Mouse (Mus musculus) limb, embryonic 11.5 days (tissue): ENCODE results near the gene Draxin. TPM values are rescaled to one million over a fixed set of nuclear protein-coding genes. Genes with fewer than 3 reads are reported as not detected.

Experiments
- ATAC-seq: fragments of 200-750 bp; cut with Nextera tagmentation; 2 replicates; pipeline ENCODE4 v1.8.0; 2017; ENCODE audit warnings: low read depth; ENCODE audit not compliant: insufficient number of reproducible peaks, low FRiP score, low TSS enrichment
- DNase-seq: peaks from one replicate; pipeline ENCODE4 v3.0.0-alpha.2; 2015; ENCODE audit warnings: low spot score
- H3K27ac ChIP-seq: fragments of 300-500 bp; sonication (generic); replicated peaks from 2 replicates; pipeline ENCODE4 v1.5.1; 2014; ENCODE audit warnings: low read depth, mild to moderate bottlenecking, low read length
- H3K27me3 ChIP-seq: fragments of 300-500 bp; sonication (generic); 2 replicates; pipeline ENCODE4 v1.6.1; 2014; ENCODE audit warnings: mild to moderate bottlenecking, low read length, mixed read lengths; ENCODE audit not compliant: control insufficient read depth, insufficient read depth
- H3K36me3 ChIP-seq: fragments of 300-500 bp; sonication (generic); 2 replicates; pipeline ENCODE4 v1.6.1; 2014; ENCODE audit warnings: mild to moderate bottlenecking, low read length, moderate library complexity, mixed read lengths; ENCODE audit not compliant: control insufficient read depth, insufficient read depth
- H3K4me1 ChIP-seq: fragments of 300-500 bp; sonication (generic); 2 replicates; pipeline ENCODE4 v1.6.1; 2014; ENCODE audit warnings: low read length, mixed read lengths; ENCODE audit not compliant: control insufficient read depth, insufficient read depth
- H3K4me2 ChIP-seq: fragments of 300-500 bp; sonication (generic); 2 replicates; pipeline ENCODE4 v1.6.1; 2014; ENCODE audit warnings: low read depth, mild to moderate bottlenecking, moderate library complexity; ENCODE audit not compliant: severe bottlenecking
- H3K4me3 ChIP-seq: fragments of 300-500 bp; sonication (generic); 2 replicates; pipeline ENCODE4 v1.5.1; 2014; ENCODE audit warnings: low read depth, low read length
- H3K9ac ChIP-seq: fragments of 300-500 bp; sonication (generic); 2 replicates; pipeline ENCODE4 v1.6.1; 2014; ENCODE audit warnings: mild to moderate bottlenecking, low read length
- H3K9me3 ChIP-seq: fragments of 300-500 bp; sonication (generic); 2 replicates; pipeline ENCODE4 v1.6.1; 2016; ENCODE audit warnings: low read length; ENCODE audit not compliant: control insufficient read depth
- WGBS: fragments of 180-500 bp; shearing (Covaris S2); extraction: QIAGEN DNeasy Blood & Tissue Kit; methylation state at CpG from one replicate; pipeline ENCODE4 v1.1.7; 2014; 5-methylcytosine and 5-hydroxymethylcytosine counted together
- polyA plus RNA-seq: library from polyadenylated mRNA; unstranded; fragments of >200 nt; fragmentation: Nextera tagmentation; extraction: Ambion mirVana; gene quantifications from 2 replicates; pipeline ENCODE4 v1.2.1, GENCODE M21; 2014

Draxin gene
- polyA plus RNA-seq, 1 experiment from 2014 or later = 2.5 TPM

GRCm38 (mm10) chr4:148158436-148159348, 28.2 kb upstream of the Draxin start:
- Histone ChIP-seq H3K4me2 (peak overlapping the region; percentile 96), H3K9ac (peak overlapping the region; percentile 51), H3K36me3 (no peaks in the 10 kb centered on the region), H3K4me1 (peaks cover 9% of the 10 kb centered on the region), H3K27me3 (peaks cover 40% of the 10 kb centered on the region), H3K9me3 (no peaks in the 10 kb centered on the region), H3K4me3 (peak overlapping the region; percentile 54), H3K27ac (no peak overlapping the region)
- WGBS = 30% methylated on average over 27 of the region's 27 CpGs
- peak; percentile 40 for DNase-seq
- ATAC-seq = no peak

GRCm38 (mm10) chr4:148154982-148155381, 24.5 kb upstream of the Draxin start:
- H3K36me3 ChIP-seq = no peaks in the 10 kb centered on the region
- DNase-seq (peak; percentile 65), ATAC-seq (no peak)
- WGBS = 65% methylated on average over 3 of the region's 3 CpGs
- no peak overlapping the region for H3K27ac ChIP-seq
- no peak overlapping the region for H3K4me2 ChIP-seq
- H3K9me3 ChIP-seq = no peaks in the 10 kb centered on the region
- peaks cover 11% of the 10 kb centered on the region for H3K4me1 ChIP-seq
- H3K4me3 ChIP-seq = no peak overlapping the region
- H3K9ac ChIP-seq = no peak overlapping the region
- H3K27me3 ChIP-seq = 0 out of 2 replicates have a peak, but pooled peaks cover 5% of the 10 kb centered on the region

DNA sequence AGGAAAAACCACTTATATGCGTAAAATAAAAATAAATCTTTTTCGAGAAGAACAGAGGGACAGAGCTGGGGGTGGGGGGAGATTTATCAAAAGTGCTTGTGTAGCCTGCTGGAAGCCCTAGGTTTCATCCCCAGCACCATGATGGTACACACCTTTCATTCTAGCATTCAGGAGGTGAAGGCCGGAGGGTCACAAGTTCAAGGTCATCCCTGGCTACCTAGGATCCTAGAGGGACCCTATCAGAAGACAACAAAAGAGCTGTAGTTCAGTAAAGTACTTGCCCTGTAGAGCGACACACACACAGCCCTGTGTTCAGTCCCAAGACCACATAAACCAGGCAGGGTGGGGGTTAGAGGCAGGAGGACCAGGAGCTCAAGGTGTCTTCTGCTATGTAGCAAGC, 23.5 kb upstream of the Draxin start:
- H3K27ac ChIP-seq = no peak overlapping the region
- no peak for DNase-seq
- H3K4me2 ChIP-seq = no peak overlapping the region
- no peak for ATAC-seq
- no peak overlapping the region for H3K4me3 ChIP-seq
- peaks cover 20% of the 10 kb centered on the region for H3K4me1 ChIP-seq
- 91% methylated on average over 4 of the region's 4 CpGs for WGBS
- no peaks in the 10 kb centered on the region for H3K36me3 ChIP-seq
- H3K9ac ChIP-seq = no peak overlapping the region
- 0 out of 2 replicates have a peak, but pooled peaks cover 5% of the 10 kb centered on the region for H3K27me3 ChIP-seq
- H3K9me3 ChIP-seq = no peaks in the 10 kb centered on the region

GRCm38 (mm10) chr4:148152547-148152946, 22.0 kb upstream of the Draxin start:
- Histone ChIP-seq H3K4me1 (peaks cover 16% of the 10 kb centered on the region), H3K9me3 (no peaks in the 10 kb centered on the region), H3K27ac (no peak overlapping the region), H3K36me3 (no peaks in the 10 kb centered on the region; the same call in 1 of the 2 replicates), H3K4me3 (no peak overlapping the region), H3K9ac (no peak overlapping the region), H3K4me2 (no peak overlapping the region), H3K27me3 (no peaks in the 10 kb centered on the region)
- DNase-seq = no peak
- ATAC-seq = no peak
- WGBS = 82% methylated on average over 5 of the region's 5 CpGs

DNA sequence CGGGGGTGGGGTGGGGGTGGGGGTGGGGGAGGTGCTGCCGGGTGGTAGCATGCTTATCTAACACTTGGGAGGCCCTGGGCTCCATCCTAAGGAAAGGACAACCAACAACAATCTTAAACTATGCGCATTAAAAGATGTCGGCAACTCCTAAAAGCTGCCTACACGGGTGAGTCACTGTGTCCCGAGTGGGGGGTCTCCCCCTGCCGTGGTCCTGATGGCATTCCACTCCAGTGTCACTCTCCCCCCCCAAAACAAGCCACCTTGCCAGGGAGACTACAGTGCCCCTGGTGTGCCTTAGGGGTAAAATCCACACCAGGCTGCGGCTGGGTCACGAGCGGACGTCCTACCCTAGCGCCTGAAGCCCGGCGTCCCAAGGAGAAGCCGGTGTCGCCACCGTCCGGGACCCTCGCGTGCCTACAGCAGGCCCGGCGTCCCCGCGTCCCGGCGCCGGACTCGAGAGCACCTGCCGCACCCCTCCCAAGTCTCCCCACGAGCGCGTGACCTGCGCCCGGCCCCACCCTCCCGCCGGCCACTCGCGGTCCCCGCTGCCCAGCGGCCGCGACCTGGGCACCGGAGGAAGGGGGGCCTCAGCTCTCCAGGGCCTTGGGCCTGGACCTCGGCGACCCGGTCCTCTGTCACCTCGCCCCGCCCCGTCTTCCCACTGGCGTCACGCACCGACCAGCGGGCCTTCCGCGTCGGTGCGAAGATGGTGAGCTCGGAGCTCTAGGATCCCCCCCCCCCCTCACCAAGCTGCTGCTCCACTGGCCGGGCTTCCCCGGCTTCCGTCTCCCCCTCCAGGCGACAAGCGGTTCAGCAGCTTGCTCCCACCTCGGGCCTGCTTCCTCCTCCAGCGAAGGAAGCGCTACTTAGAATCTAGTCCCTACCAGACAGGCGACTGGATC, 21.0 kb upstream of the Draxin start, which contains the start of gene Fbxo6:
TSS of gene Fbxo6 (minus strand) at position 874 of the 902 bp plus-strand sequence.
- WGBS = 2% methylated on average over 51 of the region's 67 CpGs
- Histone ChIP-seq H3K36me3 (no peaks in the 10 kb centered on the region; the same call in 1 of the 2 replicates), H3K4me3 (peak within 1 kb of the TSS; percentile 41), H3K27me3 (no peaks in the 10 kb centered on the region), H3K9ac (peak within 1 kb of the TSS; percentile 51), H3K4me1 (peaks cover 16% of the 10 kb centered on the region), H3K9me3 (no peaks in the 10 kb centered on the region), H3K27ac (no peak within 1 kb of the TSS), H3K4me2 (peak within 1 kb of the TSS; percentile 88)
- peak; percentile 76 for ATAC-seq
- DNase-seq = peak; percentile 86

- H3K9ac ChIP-seq = no peak overlapping the region
- no peaks in the 10 kb centered on the region for H3K9me3 ChIP-seq
- no peak for ATAC-seq
- no peaks in the 10 kb centered on the region; the same call in 1 of the 2 replicates for H3K36me3 ChIP-seq
- DNase-seq = no peak
- no peaks in the 10 kb centered on the region for H3K27me3 ChIP-seq
- H3K4me1 ChIP-seq = peaks cover 16% of the 10 kb centered on the region
- no peak overlapping the region for H3K27ac ChIP-seq
- H3K4me2 ChIP-seq = peak overlapping the region; percentile 88
- H3K4me3 ChIP-seq = peak overlapping the region; percentile 41; the same call in 1 of the 2 replicates
- 54% methylated on average over 3 of the region's 3 CpGs for WGBS
Measured at GRCm38 (mm10) chr4:148150953-148151266, 20.4 kb upstream of the Draxin start.

DNA sequence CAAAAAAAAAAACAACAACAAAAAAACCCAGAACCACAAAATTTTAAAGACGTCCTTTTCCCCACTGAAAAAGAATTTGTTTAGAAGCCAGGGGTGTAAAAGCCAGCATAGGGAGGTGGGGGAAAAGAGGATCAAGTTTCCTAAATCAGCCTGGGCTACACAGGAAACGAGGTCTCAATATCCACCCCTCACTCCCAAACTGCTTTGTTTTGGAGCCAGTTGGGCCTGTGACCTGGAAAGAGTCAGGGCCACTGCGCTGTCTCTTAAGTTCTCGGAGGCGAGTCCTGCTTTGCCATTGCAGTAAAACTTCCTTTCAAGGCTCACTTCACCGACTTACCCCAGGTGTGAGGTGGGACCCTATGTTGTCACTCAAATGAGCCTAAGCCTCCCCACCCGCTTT, 19.7 kb upstream of the Draxin start:
- Histone ChIP-seq H3K4me2 (no peak overlapping the region), H3K27ac (peak overlapping the region; percentile 68; the same call in 1 of the 2 replicates), H3K4me1 (peaks cover 16% of the 10 kb centered on the region), H3K27me3 (no peaks in the 10 kb centered on the region), H3K9me3 (no peaks in the 10 kb centered on the region), H3K9ac (0 out of 2 replicates have a peak overlapping the region, but pooled peaks have one; percentile 37), H3K36me3 (no peaks in the 10 kb centered on the region; the same call in 1 of the 2 replicates), H3K4me3 (no peak overlapping the region)
- WGBS = 24% methylated on average over 7 of the region's 7 CpGs
- no peak for ATAC-seq
- DNase-seq = peak; percentile 50

- Histone ChIP-seq H3K27ac (peak overlapping the region; percentile 68; the same call in 1 of the 2 replicates), H3K4me3 (no peak overlapping the region), H3K9me3 (no peaks in the 10 kb centered on the region), H3K4me2 (no peak overlapping the region), H3K27me3 (no peaks in the 10 kb centered on the region), H3K4me1 (peaks cover 16% of the 10 kb centered on the region), H3K36me3 (no peaks in the 10 kb centered on the region; the same call in 1 of the 2 replicates), H3K9ac (peak overlapping the region; percentile 9; the same call in 1 of the 2 replicates)
- ATAC-seq = no peak
- peak; percentile 36 for DNase-seq
- 53% methylated on average over 12 of the region's 12 CpGs for WGBS
Measured at GRCm38 (mm10) chr4:148149540-148149939, 19.0 kb upstream of the Draxin start.
